Mouse (Mus musculus) liver, adult 2 months (tissue): ENCODE measurements around the gene Alox5ap.

ENCODE experiments used
- CTCF ChIP-seq: fragments of 200-500 bp; IDR thresholded peaks from 2 replicates; pipeline ENCODE4 v1.5.1; 2011; ENCODE audit warnings: low read depth, low read length, control low read depth
- POLR2A ChIP-seq: fragments of 200-500 bp; IDR thresholded peaks from 2 replicates; pipeline ENCODE4 v1.6.1; 2011; ENCODE audit warnings: low read length, control low read depth; ENCODE audit not compliant: insufficient read depth; ENCODE audit errors: extremely low read depth

DNA sequence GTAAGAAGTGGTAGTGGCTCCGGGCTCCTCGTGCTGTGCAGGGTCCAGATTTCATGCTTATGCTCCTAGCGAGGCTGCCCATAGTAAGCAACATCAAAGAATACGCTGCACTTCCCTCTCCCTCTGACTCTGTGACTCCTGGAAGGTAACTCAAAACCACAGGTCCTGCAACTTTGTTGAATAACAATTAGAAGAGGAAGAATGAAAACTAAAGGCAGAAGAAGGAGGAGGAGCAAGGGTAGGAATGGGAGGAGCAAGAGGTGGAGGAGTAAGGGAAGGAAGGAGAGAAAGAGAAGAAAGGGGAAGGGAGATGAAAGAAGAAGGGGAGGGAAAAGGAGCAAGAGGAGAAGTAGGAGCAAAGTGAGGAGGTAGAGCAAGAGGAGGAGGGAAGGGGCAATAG is at the start of gene Alox5ap:
- no peak for TF ChIP-seq POLR2A
- no peak for TF ChIP-seq CTCF
